Mouse (Mus musculus) small intestine, adult 2 months (tissue): ENCODE measurements around the gene Kcnd3.

Source experiments
- CTCF ChIP-seq: fragments of 200-500 bp; IDR thresholded peaks from 2 replicates; pipeline ENCODE4 v1.5.1; 2012; ENCODE audit warnings: low read depth, mild to moderate bottlenecking, control low read depth, inconsistent platforms, low read length, moderate library complexity, mixed read lengths; ENCODE audit not compliant: insufficient replicate concordance, insufficient read length; ENCODE audit errors: extremely low read depth
- POLR2A ChIP-seq: fragments of 200-500 bp; IDR thresholded peaks from 2 replicates; pipeline ENCODE4 v1.6.1; 2012; ENCODE audit warnings: low read depth, mild to moderate bottlenecking, control low read depth, inconsistent platforms, low read length, moderate library complexity

DNA sequence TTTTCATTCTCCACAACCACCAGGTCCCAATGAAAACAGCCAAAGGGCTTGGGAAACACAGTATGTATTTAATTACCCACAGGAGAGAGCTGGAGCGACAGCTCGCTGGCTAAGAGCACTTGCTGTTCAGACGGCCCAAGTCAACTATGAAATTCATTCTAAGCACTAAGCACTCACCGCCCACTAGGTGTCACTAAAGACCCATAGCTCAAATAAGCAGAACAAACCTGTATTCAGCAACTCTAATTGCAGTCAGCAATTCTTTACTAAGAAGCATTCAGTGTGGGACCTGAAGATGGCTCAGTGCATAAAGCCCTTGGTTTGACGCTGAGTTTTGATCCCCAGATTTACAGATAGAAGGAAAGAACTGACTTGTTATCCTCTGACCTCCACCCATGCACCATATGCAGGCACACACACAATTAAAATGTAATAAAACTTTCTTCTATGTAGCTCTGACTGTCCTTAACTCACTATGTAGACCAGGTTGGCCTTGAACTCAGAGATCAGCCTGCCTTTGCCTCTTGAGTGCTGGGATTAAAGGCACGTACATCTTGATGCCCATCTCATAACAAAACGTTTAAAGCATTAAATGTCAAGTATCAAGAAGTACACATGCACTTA is 222.6 kb downstream of the Kcnd3 start:
- TF ChIP-seq CTCF = peak; percentile 58; the same call in 1 of the 2 replicates
- TF ChIP-seq POLR2A = no peak
